Mouse (Mus musculus): ENCODE results near the gene Dlx1. TPM values are rescaled to one million over a fixed set of nuclear protein-coding genes. Genes with fewer than 3 reads are reported as not detected.

Gene Dlx1
- total RNA-seq (2022): 10 to 100 TPM; 17.8 to 23.6 (median 19.4) TPM

GRCm38 (mm10) chr2:71528014-71528713, at the start of gene Dlx1:
TSS of gene Dlx1 (plus strand) at chr2:71528113.
- DNase-seq (ENCODE audit: low spot score in 2 of 2): no peak

GRCm38 (mm10) chr2:71479917-71480316, 48.0 kb upstream of the Dlx1 start:
- no peak for DNase-seq (ENCODE audit: low spot score in 2 of 2)

- no peak for DNase-seq (ENCODE audit: low spot score in 2 of 2)
Observed at GRCm38 (mm10) chr2:71481825-71482224, 46.1 kb upstream of the Dlx1 start.

DNA sequence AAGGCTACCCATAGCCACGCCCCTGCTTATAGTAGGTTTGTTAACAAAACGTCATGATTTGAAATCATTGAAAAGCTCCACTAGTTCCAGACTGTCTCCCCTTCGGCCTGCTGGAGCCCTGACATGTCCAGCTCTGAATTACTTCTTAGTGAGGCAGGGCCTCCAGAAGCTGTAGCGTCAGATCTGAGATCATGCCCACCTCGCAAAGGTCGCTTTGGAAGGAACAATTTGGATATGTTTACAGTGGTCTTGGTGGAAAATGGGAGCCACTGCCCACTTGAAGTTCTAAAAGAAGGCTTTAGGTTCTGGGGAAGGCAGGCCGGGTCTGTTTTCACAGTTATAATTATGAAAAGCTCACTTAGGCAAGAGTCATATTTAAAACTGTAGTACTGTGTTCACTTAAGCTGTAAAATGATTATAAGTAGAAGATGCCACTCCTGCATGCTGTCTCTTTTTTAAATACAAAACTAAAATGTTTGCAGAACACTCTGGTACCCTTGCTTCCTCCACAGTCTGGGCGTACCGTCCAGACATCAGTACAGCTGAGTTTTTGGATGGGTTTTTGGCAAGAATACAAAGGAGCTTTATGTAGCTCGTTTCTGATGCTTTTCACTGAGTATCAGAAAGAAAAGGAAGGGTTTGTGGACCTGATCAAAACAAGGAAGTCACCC, 44.7 kb upstream of the Dlx1 start:
- DNase-seq (ENCODE audit: low spot score in 2 of 2): no peak

GRCm38 (mm10) chr2:71483717-71484066, 44.2 kb upstream of the Dlx1 start:
- no peak for DNase-seq (ENCODE audit: low spot score in 2 of 2)

DNA sequence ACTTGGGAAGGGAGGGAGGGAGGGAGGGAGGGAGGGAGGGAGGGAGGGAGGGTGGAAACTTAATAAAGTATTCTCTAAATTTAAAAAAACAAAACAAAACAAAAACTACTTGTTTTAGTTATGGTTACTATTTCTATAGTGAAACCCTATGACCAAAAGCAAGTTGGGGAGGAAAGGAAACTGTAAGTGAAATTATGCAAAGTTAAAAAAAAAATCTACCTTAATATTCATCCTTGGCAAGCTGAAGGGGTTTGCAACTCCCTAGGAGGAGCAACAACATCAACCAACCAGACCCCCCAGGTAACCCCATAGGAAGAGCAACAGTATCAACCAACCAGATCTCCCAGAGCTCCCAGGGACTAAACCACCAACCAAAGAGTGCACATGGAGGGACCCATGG, 36.6 kb upstream of the Dlx1 start:
- DNase-seq (ENCODE audit: low spot score in 2 of 2): no peak

DNA sequence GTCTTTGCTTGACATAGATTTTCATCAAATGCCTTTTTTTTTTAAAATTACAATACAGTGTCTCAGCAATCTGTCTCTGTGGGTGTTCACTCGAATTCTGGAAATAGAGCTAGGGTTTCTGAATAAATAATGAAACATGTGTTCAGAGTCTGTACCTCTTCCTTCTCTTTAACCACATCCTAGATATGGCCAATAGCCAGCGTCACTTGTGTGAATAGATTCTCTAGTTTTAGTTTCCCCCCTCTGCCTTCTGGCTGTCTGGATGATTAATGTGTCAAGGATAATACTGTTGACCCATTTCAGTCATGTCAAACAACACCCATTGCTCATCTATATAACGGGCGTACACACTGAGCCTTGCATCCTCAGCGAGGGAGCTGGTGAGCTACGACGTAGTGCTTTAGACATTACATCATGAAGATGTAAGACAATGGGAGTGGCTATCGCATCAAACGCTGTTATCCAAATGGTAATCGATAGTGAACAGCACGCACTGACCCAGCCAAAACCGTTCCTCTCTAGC, 34.7 kb upstream of the Dlx1 start:
- no peak for DNase-seq (ENCODE audit: low spot score in 2 of 2)

DNA sequence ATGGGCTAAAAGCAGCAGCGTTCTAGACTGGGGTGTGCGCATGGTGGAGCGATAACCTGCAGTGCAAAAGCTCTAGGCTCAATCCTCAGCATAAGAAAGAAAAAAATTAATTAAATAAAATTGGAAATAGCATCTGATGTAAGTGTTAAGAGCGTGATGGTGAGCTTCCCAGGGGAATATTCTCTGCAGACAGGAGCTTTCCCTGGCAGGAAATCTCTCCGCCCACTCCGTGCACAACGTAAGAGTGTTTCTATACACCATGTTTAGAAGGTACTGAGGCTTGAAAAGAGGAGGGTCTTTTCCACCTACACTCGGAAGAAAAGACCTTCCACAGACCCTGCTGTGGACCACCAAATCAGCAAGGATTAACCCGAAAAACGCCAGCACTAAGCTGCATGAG, 33.4 kb upstream of the Dlx1 start:
- DNase-seq (ENCODE audit: low spot score in 2 of 2): peak in 1 of 2 experiments; percentile 13

DNA sequence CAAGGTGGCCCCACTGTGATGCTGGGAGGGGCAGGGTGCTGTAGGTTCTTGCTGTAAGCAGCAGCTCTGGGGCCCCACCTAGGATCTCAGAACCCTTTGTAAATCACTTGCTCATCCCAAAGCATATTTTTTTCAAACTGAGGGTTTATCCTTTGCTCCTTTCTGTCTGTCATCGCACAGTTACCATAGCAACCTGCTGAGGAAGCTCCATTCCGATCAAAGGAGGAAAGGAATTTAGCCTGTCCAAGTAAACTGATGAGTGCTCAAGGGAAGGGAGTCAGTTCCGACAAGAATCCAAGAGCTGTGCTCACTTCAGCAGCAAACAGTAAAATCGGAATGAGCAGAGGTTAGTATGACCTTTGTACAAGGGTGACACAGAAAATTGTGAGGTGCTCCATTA, 32.9 kb upstream of the Dlx1 start:
- DNase-seq (ENCODE audit: low spot score in 2 of 2): no peak

DNA sequence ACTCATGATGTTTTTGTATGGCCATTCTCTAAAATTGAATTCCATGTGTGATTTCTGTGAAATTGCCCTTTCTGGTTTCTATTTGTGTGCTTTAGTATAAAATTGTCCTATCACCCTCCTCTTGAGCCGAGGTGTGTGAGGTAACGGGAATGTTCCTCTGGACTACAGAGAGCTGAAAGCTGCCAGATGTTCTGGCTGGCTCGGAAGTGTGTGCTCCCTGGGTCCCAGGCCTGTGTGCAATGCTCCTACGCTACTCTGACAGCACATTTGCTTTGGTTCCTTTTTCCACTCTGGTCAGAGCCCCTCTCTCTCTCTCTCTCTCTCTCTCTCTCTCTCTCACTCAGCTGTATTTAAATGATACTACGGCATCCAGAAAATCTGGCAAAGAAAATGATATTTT, 30.7 kb upstream of the Dlx1 start:
- no peak for DNase-seq (ENCODE audit: low spot score in 2 of 2)

- no peak for DNase-seq (ENCODE audit: low spot score in 2 of 2)
Observed at GRCm38 (mm10) chr2:71499276-71500230, 28.4 kb upstream of the Dlx1 start.

GRCm38 (mm10) chr2:71504852-71505251, 23.1 kb upstream of the Dlx1 start:
- no peak for DNase-seq (ENCODE audit: low spot score in 2 of 2)

GRCm38 (mm10) chr2:71511209-71511608, 16.7 kb upstream of the Dlx1 start:
- DNase-seq (ENCODE audit: low spot score in 2 of 2): no peak

DNA sequence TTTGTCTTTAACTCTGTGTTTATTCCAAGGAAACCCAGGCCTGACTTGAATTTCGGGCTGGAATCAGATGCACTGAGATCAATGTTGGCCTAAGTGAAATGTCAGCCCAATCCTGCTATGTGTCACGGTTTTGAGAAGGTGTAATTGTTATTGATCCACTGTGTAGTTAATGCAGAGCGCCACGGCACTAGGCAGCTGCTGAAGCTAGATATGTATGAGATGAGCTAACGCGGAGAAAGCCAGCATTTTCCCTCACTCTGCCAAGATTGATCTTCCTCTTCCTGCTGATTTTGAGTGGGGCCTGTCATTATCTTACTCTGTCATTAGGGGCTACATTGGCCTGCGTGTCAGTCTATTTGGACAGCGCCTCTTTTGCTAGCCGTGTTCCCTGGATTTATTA, 15.6 kb upstream of the Dlx1 start:
- no peak for DNase-seq (ENCODE audit: low spot score in 2 of 2)

- DNase-seq (ENCODE audit: low spot score in 2 of 2): no peak
Observed at GRCm38 (mm10) chr2:71516995-71517394, 10.9 kb upstream of the Dlx1 start.

DNA sequence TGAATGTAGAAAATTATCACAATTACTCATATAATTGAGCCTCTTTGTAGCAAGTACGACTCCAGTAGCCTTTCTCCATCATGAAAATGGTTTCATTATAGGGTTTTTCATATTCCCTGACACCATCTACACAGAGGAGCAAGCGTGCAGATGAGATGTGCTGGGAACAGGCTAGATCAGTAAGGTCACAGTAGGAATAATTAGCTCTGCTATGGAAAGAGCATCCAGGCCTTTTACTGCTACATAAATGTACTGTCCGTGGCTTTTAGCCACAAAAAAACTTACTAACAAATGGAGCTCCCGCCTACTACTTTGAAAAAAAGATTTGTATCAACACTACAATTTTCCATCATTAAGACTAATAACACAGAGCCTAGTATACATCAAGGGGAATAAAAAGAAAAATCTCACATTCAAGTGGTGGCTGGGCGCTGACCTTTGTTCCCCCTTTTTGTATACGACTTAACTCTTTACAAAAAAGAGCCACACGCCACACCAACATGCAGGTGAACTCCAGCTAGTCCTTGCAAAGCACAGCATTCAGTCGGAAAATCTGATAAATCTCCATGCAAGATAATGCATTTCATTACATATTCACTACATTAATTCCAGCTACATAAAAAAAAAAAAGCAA, 10.3 kb upstream of the Dlx1 start:
- no peak for DNase-seq (ENCODE audit: low spot score in 2 of 2)

DNA sequence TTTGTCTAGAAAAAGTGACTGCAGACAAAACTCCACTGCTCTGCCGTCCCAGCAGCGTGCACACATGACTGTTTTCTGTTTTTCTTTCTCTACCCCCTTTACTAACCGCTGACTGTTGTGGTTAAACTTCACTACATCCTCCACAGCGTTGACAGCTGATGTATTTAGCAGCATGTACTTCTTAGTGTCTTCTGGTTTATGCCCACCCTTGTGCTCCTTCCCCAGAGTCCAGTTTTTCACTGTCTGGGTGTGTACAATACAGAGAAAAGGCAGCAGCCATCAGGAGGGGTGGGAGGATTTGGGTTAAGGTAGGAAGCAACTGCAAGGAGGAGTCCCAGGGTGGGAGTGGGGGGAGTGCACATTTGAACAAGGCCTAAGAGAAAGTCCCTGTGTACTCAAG, 5.0 kb upstream of the Dlx1 start:
- DNase-seq (ENCODE audit: low spot score in 2 of 2): no peak

DNA sequence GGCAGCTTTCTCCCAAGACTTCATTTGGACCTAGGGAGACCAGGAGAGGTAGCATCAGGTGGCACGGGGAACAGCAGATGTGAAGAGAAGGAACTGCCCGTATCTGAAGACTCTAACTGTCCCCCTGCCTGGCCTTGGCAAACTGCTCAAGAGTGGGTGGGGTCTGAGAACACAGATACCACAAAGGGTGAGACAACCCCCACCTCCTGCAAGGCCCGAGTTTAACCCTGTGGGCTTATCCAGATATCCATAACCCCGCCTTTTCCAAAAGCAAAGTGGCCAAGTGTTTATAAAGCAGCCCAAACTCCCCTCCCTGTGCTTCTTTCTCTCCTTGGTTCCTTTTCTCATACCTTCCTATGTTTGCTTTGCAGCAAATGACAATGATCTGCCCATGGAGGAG, 4.5 kb upstream of the Dlx1 start:
- DNase-seq (ENCODE audit: low spot score in 2 of 2): no peak

DNA sequence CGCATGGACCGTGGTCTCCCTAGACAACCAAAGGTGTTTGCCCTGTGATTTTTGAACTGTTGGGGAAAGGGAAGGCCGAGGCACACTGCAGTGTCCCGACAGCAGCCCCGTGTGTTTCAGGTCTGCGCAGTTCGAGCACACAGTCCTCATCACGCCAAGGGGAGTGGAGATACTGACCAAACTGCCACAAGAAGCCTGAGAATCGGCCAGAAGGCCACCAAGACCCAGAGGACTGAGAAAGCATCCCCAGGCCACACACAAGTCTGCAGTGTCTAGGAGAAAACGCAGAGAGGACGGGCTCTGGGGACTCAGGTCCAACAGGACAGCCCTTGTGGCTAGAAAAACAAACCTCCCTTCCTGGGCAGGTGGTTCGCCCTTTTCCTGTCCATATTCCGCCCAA, 3.1 kb upstream of the Dlx1 start:
- DNase-seq (ENCODE audit: low spot score in 2 of 2): no peak

DNA sequence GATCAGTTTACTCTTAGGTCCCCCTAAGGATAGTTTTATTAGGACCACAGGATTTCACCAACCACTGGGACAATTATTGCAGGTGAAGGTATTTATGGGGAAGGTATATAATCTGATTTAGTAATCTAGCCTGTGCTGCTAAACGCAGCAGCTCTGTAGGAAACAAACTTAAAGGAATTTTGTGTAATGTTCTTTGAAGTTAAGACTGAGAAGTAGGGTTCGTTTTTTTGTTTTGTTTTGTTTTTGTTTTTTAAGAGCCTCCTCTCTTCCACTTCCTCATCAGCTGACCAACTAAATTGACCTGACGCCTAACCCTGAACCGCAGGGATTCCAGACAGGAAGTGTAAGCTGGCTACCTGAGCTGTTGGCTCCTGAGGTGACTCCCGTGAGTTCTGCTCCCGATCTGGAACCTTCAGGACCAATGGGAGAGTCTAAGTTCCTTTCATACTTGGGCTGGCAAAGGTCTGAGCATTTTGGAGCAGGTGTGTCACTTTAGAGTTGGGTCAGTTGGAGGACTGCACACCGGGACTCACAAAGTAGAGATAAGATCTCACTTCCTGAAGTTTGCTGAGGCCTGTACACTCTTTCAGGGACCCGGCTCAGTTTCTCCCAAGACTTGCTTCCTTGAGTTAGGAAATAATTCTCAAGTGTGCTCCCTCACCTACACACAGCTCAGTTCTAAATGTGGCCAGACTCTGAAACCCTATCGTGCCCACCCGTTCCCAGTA, 1.2 kb upstream of the Dlx1 start:
- no peak for DNase-seq (ENCODE audit: low spot score in 2 of 2)

All from left cerebral cortex, adult 8-10 months (tissue).